Comparison of ENCODE assay signal across 8 mouse cellular contexts in genomic region chr10:80665459-80665858, GRCm38 (mm10). TPM values are rescaled to one million over a fixed set of nuclear protein-coding genes. Genes with fewer than 3 reads are reported as not detected.
DNase-seq lines count a peak whose midpoint lies in the region; ATAC-seq and TF ChIP-seq lines count a peak whose summit lies in the region.

No protein-coding gene starts in this region.

- H3K79me2 ChIP-seq in heart, adult 2 months (replicated peaks; ENCODE audit: control insufficient read depth, insufficient read depth, low read length) = no peaks in the 10 kb centered on the region
- no peaks in the 10 kb centered on the region for H3K79me2 ChIP-seq in CH12.LX (replicated peaks; ENCODE audit: control insufficient read depth, extremely low read depth, insufficient read depth, poor library complexity, severe bottlenecking)

- peaks cover 28% of the 10 kb centered on the region for H3K4me1 ChIP-seq in heart, adult 2 months (ENCODE audit: control insufficient read depth, insufficient read depth, low read length)
- H3K4me1 ChIP-seq in CH12.LX (ENCODE audit: control insufficient read depth in 1 of 2, insufficient read depth in 2 of 2) = peaks cover 13 to 79% of the 10 kb centered on the region in 2 experiments
- H3K4me1 ChIP-seq in embryonic facial prominence, embryonic 14.5 days (ENCODE audit: control insufficient read depth, insufficient read depth, low read length) = peaks cover 25% of the 10 kb centered on the region
- peaks cover 34% of the 10 kb centered on the region for H3K4me1 ChIP-seq in liver, embryonic 11.5 days (replicated peaks; ENCODE audit: control insufficient read depth, insufficient read depth, low read length)

- dilution Hi-C loops in CH12.LX (cut with MboI; ENCODE audit: extremely low pct_ligation_motif_present, extremely low pct_unique_long_range_greater_than_20kb, low sequenced_read_pairs) = no loop called here

- intact Hi-C loops in heart, adult 2 months (cut with DNase I) = no loop called here
- intact Hi-C loops in heart, postnatal 14 days (cut with DNase I) = no loop called here

- no peak overlapping the region for H3K4me3 ChIP-seq in heart, adult 2 months
- H3K4me3 ChIP-seq in CH12.LX (replicated peaks in 1 of 3; ENCODE audit: low read depth in 2 of 3, low read length in 2 of 3, poor library complexity in 1 of 3) = no peak overlapping the region
- H3K4me3 ChIP-seq in embryonic facial prominence, embryonic 14.5 days (ENCODE audit: low read depth, low read length) = no peak overlapping the region
- H3K4me3 ChIP-seq in liver, embryonic 11.5 days (ENCODE audit: low read depth, low read length) = no peak overlapping the region

- peak overlapping the region; percentile 61 for H3K9ac ChIP-seq in heart, adult 2 months (ENCODE audit: low read depth, low read length)
- no peak overlapping the region for H3K9ac ChIP-seq in CH12.LX (ENCODE audit: insufficient read depth, low read depth)
- H3K9ac ChIP-seq in embryonic facial prominence, embryonic 14.5 days (ENCODE audit: low read depth, low read length) = 0 out of 2 replicates have a peak overlapping the region, but pooled peaks have one; percentile 42
- H3K9ac ChIP-seq in liver, embryonic 11.5 days (ENCODE audit: low read depth, low read length) = 0 out of 2 replicates have a peak overlapping the region, but pooled peaks have one; percentile 3

- peak; percentile 49 to 54 for DNase-seq in heart, adult 2 months
- DNase-seq in heart, postnatal 14 days = no peak
- DNase-seq in CH12.LX (ENCODE audit: extremely low read depth) (no peak), MN1 (ENCODE audit: low spot score) (no peak)
- DNase-seq in embryonic facial prominence, embryonic 14.5 days (ENCODE audit: low spot score) = no peak
- no peak for DNase-seq in liver, embryonic 11.5 days (ENCODE audit: low spot score)
- DNase-seq in layer of hippocampus, postnatal 14 days (ENCODE audit: low spot score in 2 of 2) = no peak
- no peak for DNase-seq in ovary, adult 18-20 months (ENCODE audit: low spot score)

- no peak for TF ChIP-seq POLR2A in heart, adult 2 months (IDR thresholded peaks at IDR 0.05; ENCODE audit: insufficient read depth, low read depth, low read length)
- TF ChIP-seq POLR2A in CH12.LX (IDR thresholded peaks at IDR 0.05; ENCODE audit: low read depth, low read length) = no peak

- in situ Hi-C loops in CH12.LX (cut with MboI; ENCODE audit: low pct_ligation_motif_present, low pct_unique_long_range_greater_than_20kb, low sequenced_read_pairs) = no loop called here

- no peak for TF ChIP-seq EP300 in heart, adult 2 months (IDR thresholded peaks at IDR 0.05; ENCODE audit: insufficient read depth, low read depth, low read length)
- no peak for TF ChIP-seq EP300 in CH12.LX (IDR thresholded peaks at IDR 0.05; ENCODE audit: low read length)

- H3K36me3 ChIP-seq in heart, adult 2 months (ENCODE audit: control insufficient read depth, insufficient read depth, low read length) = peaks cover 14% of the 10 kb centered on the region
- H3K36me3 ChIP-seq in CH12.LX (replicated peaks in 1 of 2; ENCODE audit: control insufficient read depth in 1 of 2, insufficient read depth in 1 of 2, low read length in 1 of 2) = peaks cover 50 to 53% of the 10 kb centered on the region in 2 experiments
- H3K36me3 ChIP-seq in embryonic facial prominence, embryonic 14.5 days (ENCODE audit: control insufficient read depth, insufficient read depth, low read length) = peaks cover 47% of the 10 kb centered on the region
- H3K36me3 ChIP-seq in liver, embryonic 11.5 days (ENCODE audit: control insufficient read depth, insufficient read depth, low read length) = peaks cover 42% of the 10 kb centered on the region

- no peak for TF ChIP-seq RAD21 in CH12.LX (IDR thresholded peaks at IDR 0.05; ENCODE audit: low read depth, low read length)

- no peaks in the 10 kb centered on the region for H3K27me3 ChIP-seq in heart, adult 2 months (ENCODE audit: control insufficient read depth, insufficient read depth, low read length)
- no peaks in the 10 kb centered on the region for H3K27me3 ChIP-seq in CH12.LX (replicated peaks)
- no peaks in the 10 kb centered on the region for H3K27me3 ChIP-seq in embryonic facial prominence, embryonic 14.5 days (replicated peaks; ENCODE audit: control insufficient read depth, insufficient read depth, low read length)
- H3K27me3 ChIP-seq in liver, embryonic 11.5 days (replicated peaks; ENCODE audit: control insufficient read depth, insufficient read depth, low read length) = no peaks in the 10 kb centered on the region

- H3K4me2 ChIP-seq in CH12.LX (ENCODE audit: insufficient read depth, low read depth, poor library complexity, severe bottlenecking) = no peak overlapping the region
- H3K4me2 ChIP-seq in embryonic facial prominence, embryonic 14.5 days (ENCODE audit: low read depth, low read length) = peak overlapping the region; percentile 47; the same call in 1 of the 2 replicates
- peak overlapping the region; percentile 50 for H3K4me2 ChIP-seq in liver, embryonic 11.5 days

- peak overlapping the region; percentile 99 for H3K27ac ChIP-seq in heart, adult 2 months
- peak overlapping the region; percentile 4; the same call in 1 of the 2 replicates for H3K27ac ChIP-seq in CH12.LX (ENCODE audit: insufficient read depth, low read depth)
- H3K27ac ChIP-seq in embryonic facial prominence, embryonic 14.5 days (replicated peaks; ENCODE audit: low read depth, low read length) = peak overlapping the region; percentile 86
- H3K27ac ChIP-seq in liver, embryonic 11.5 days (ENCODE audit: low read depth, low read length) = no peak overlapping the region

- no peak for TF ChIP-seq CTCF in heart, adult 2 months (IDR thresholded peaks at IDR 0.05)
- no peak for TF ChIP-seq CTCF in CH12.LX (conservative IDR thresholded peaks at IDR 0.05 in 1 of 2, IDR thresholded peaks at IDR 0.05 in 1 of 2; ENCODE audit: low read depth in 2 of 2, low read length in 2 of 2)

- no peaks in the 10 kb centered on the region for H3K9me3 ChIP-seq in CH12.LX (replicated peaks; ENCODE audit: low read length)
- H3K9me3 ChIP-seq in embryonic facial prominence, embryonic 14.5 days (ENCODE audit: control insufficient read depth, low read length) = no peaks in the 10 kb centered on the region
- H3K9me3 ChIP-seq in liver, embryonic 11.5 days (ENCODE audit: control insufficient read depth, low read length) = no peaks in the 10 kb centered on the region

- ATAC-seq in embryonic facial prominence, embryonic 14.5 days (ENCODE audit: low read depth) = no peak
- no peak for ATAC-seq in liver, embryonic 11.5 days (replicated peaks; ENCODE audit: low FRiP score)

- WGBS in heart, adult 2 months = 22% methylated on average over 4 of the region's 4 CpGs
- 54% methylated on average over 4 of the region's 4 CpGs for WGBS in embryonic facial prominence, embryonic 14.5 days
- 64% methylated on average over 4 of the region's 4 CpGs for WGBS in liver, embryonic 11.5 days

RNA-seq across cellular contexts. Expression of gene Btbd2, which starts 8.6 kb away (rescaled TPM):
- total RNA-seq in heart, adult 2 months (2021) = 10 to 100 TPM; 43.7 to 44.2 TPM
- polyA plus RNA-seq in heart, adult 2 months (2012; rRNA removed) = 57.3 and 60.1 TPM in 2 replicates
- total RNA-seq in heart, postnatal 14 days (2021) = 10 to 100 TPM; 40.6 to 41.9 TPM
- total RNA-seq in CH12.LX (2012; rRNA removed) (19.3 and 26.2 TPM in 2 replicates), CH12.LX (2014; rRNA removed) (10.0 and 11.1 TPM in 2 replicates)
- 18.8 and 19.4 TPM in 2 replicates for polyA plus RNA-seq in CH12.LX (2012; ENCODE audit: insufficient read length, low read depth)
- 71.6 and 81.2 TPM in 2 replicates for polyA plus RNA-seq in embryonic facial prominence, embryonic 14.5 days (2014; fragmentation: Nextera tagmentation; extraction: Ambion mirVana)
- polyA plus RNA-seq in liver, embryonic 11.5 days (2014; fragmentation: Nextera tagmentation; extraction: Ambion mirVana) = 38.0 and 38.4 TPM in 2 replicates
- total RNA-seq in layer of hippocampus, postnatal 14 days (2021) = 10 to 100 TPM; 90.2 to 94.4 TPM

RNA-seq across cellular contexts. Expression of gene Mknk2, which starts 12.5 kb away (rescaled TPM):
- 100 to 1,000 TPM; 176 to 229 TPM for total RNA-seq in heart, adult 2 months (2021)
- 199 and 208 TPM in 2 replicates for polyA plus RNA-seq in heart, adult 2 months (2012; rRNA removed)
- total RNA-seq in heart, postnatal 14 days (2021) = 100 to 1,000 TPM; 166 to 169 TPM
- total RNA-seq in CH12.LX (2012; rRNA removed) (91.5 and 110 TPM in 2 replicates), CH12.LX (2014; rRNA removed) (121 and 138 TPM in 2 replicates)
- 175 and 199 TPM in 2 replicates for polyA plus RNA-seq in CH12.LX (2012; ENCODE audit: insufficient read length, low read depth)
- polyA plus RNA-seq in embryonic facial prominence, embryonic 14.5 days (2014; fragmentation: Nextera tagmentation; extraction: Ambion mirVana) = 84.6 and 86.7 TPM in 2 replicates
- polyA plus RNA-seq in liver, embryonic 11.5 days (2014; fragmentation: Nextera tagmentation; extraction: Ambion mirVana) = 124 and 128 TPM in 2 replicates
- total RNA-seq in layer of hippocampus, postnatal 14 days (2021) = 10 to 100 TPM; 50.5 to 51.5 TPM

RNA-seq across cellular contexts. Expression of gene Mob3a, which starts 36.3 kb away (rescaled TPM):
- 1 to 10 TPM; 7.4 to 7.6 TPM for total RNA-seq in heart, adult 2 months (2021)
- polyA plus RNA-seq in heart, adult 2 months (2012; rRNA removed) = 11.7 and 13.6 TPM in 2 replicates
- total RNA-seq in heart, postnatal 14 days (2021) = 10 to 100 TPM in 1 of 2 experiments, 1 to 10 TPM in 1; 7.0 to 11.4 TPM
- total RNA-seq in CH12.LX (2012; rRNA removed) (56.9 and 71.7 TPM in 2 replicates), CH12.LX (2014; rRNA removed) (65.2 and 71.4 TPM in 2 replicates)
- polyA plus RNA-seq in CH12.LX (2012; ENCODE audit: insufficient read length, low read depth) = 75.0 and 84.2 TPM in 2 replicates
- polyA plus RNA-seq in embryonic facial prominence, embryonic 14.5 days (2014; fragmentation: Nextera tagmentation; extraction: Ambion mirVana) = 31.2 and 37.0 TPM in 2 replicates
- 56.7 and 57.3 TPM in 2 replicates for polyA plus RNA-seq in liver, embryonic 11.5 days (2014; fragmentation: Nextera tagmentation; extraction: Ambion mirVana)
- 10 to 100 TPM; 16.1 to 19.0 TPM for total RNA-seq in layer of hippocampus, postnatal 14 days (2021)

RNA-seq across cellular contexts. Expression of gene Izumo4, which starts 36.5 kb away (rescaled TPM):
- 1 to 10 TPM; 3.4 to 3.8 TPM for total RNA-seq in heart, adult 2 months (2021)
- 13.3 and 15.6 TPM in 2 replicates for polyA plus RNA-seq in heart, adult 2 months (2012; rRNA removed)
- 1 to 10 TPM; 4.5 to 4.9 TPM for total RNA-seq in heart, postnatal 14 days (2021)
- total RNA-seq in CH12.LX (2012; rRNA removed) (8.1 and 9.6 TPM in 2 replicates), CH12.LX (2014; rRNA removed) (2.7 and 4.3 TPM in 2 replicates)
- polyA plus RNA-seq in CH12.LX (2012; ENCODE audit: insufficient read length, low read depth) = 5.9 TPM in 2 replicates
- 10.3 and 14.4 TPM in 2 replicates for polyA plus RNA-seq in embryonic facial prominence, embryonic 14.5 days (2014; fragmentation: Nextera tagmentation; extraction: Ambion mirVana)
- 5.7 and 6.8 TPM in 2 replicates for polyA plus RNA-seq in liver, embryonic 11.5 days (2014; fragmentation: Nextera tagmentation; extraction: Ambion mirVana)
- 10 to 100 TPM; 44.8 to 54.7 TPM for total RNA-seq in layer of hippocampus, postnatal 14 days (2021)

RNA-seq across cellular contexts. Expression of gene Csnk1g2, which starts 42.8 kb away (rescaled TPM):
- 100 to 1,000 TPM; 117 to 130 TPM for total RNA-seq in heart, adult 2 months (2021)
- polyA plus RNA-seq in heart, adult 2 months (2012; rRNA removed) = 125 and 130 TPM in 2 replicates
- 100 to 1,000 TPM; 123 to 131 TPM for total RNA-seq in heart, postnatal 14 days (2021)
- 44.1 and 50.3 TPM in 2 replicates for total RNA-seq in CH12.LX (2012; rRNA removed)
- total RNA-seq in CH12.LX (2014; rRNA removed) = 44.3 and 50.1 TPM in 2 replicates
- polyA plus RNA-seq in CH12.LX (2012; ENCODE audit: insufficient read length, low read depth) = 55.9 and 59.0 TPM in 2 replicates
- polyA plus RNA-seq in embryonic facial prominence, embryonic 14.5 days (2014; fragmentation: Nextera tagmentation; extraction: Ambion mirVana) = 104 and 125 TPM in 2 replicates
- 92.3 and 96.1 TPM in 2 replicates for polyA plus RNA-seq in liver, embryonic 11.5 days (2014; fragmentation: Nextera tagmentation; extraction: Ambion mirVana)
- total RNA-seq in layer of hippocampus, postnatal 14 days (2021) = 100 to 1,000 TPM; 176 to 180 TPM

Comparison
In these comparisons a context has a peak if more than half of its experiments do, and no peak if none do; other contexts are left out.
1. DNase-seq: peak in heart, adult 2 months (2 of 2); none in heart, postnatal 14 days (0 of 2), CH12.LX (single experiment), embryonic facial prominence, embryonic 14.5 days (single experiment), liver, embryonic 11.5 days (single experiment), MN1 (single experiment), layer of hippocampus, postnatal 14 days (0 of 2) and ovary, adult 18-20 months (single experiment).